Mouse (Mus musculus) c-Kit-negative CD71-positive TER-119-positive erythroid progenitor cells, embryonic 14.5 days (primary cell): ENCODE measurements around the gene Cmpk2.
"Not testable (repeated sequence)": the region's sequence is repeated elsewhere in the genome, so short reads cannot be mapped to it uniquely, and the experiment has no call there.

Source experiments
- DNase-seq: peaks from one replicate; pipeline ENCODE4 v3.0.0-alpha.2; 2013; ENCODE audit warnings: low read depth, low spot score

Cmpk2 gene

GRCm38 (mm10) chr12:26478196-26479004 is 9.4 kb downstream of the Cmpk2 start:
- no peak for DNase-seq

- DNase-seq, result not testable (repeated sequence)
These were observed 17.0 kb downstream of the Cmpk2 start for GRCm38 (mm10) chr12:26485738-26486580.

- DNase-seq, result no peak
These were observed 19.0 kb downstream of the Cmpk2 start for GRCm38 (mm10) chr12:26487874-26488616.

- DNase-seq, result no peak
These were observed 19.7 kb downstream of the Cmpk2 start for GRCm38 (mm10) chr12:26488617-26489274.

- no peak for DNase-seq
These were observed 20.9 kb downstream of the Cmpk2 start for GRCm38 (mm10) chr12:26489942-26490341.

GRCm38 (mm10) chr12:26501042-26501441 is 32.0 kb downstream of the Cmpk2 start:
- DNase-seq, result no peak

- DNase-seq, result no peak
These were observed 42.0 kb downstream of the Cmpk2 start for GRCm38 (mm10) chr12:26510971-26511370.

- no peak for DNase-seq
These were observed 49.2 kb downstream of the Cmpk2 start for GRCm38 (mm10) chr12:26518206-26518605.

- DNase-seq, result no peak
These were observed 56.1 kb downstream of the Cmpk2 start for GRCm38 (mm10) chr12:26524943-26525697.

- DNase-seq, result no peak
These were observed 56.7 kb downstream of the Cmpk2 start for GRCm38 (mm10) chr12:26525698-26526026.
